Mouse (Mus musculus) adrenal gland, postnatal 36 days (tissue): ENCODE results near the gene Sall2. TPM values are rescaled to one million over a fixed set of nuclear protein-coding genes. Genes with fewer than 3 reads are reported as not detected.
"Not testable (repeated sequence)": the region's sequence is repeated elsewhere in the genome, so short reads cannot be mapped to it uniquely, and the experiment has no call there.

Source experiments
- DNase-seq, 2 experiments: peaks; one replicate each; pipeline ENCODE4 v3.0.0; 2021; ENCODE audit warnings: mixed read lengths in 1 of 2
- long read RNA-seq, 2 experiments: library from polyadenylated mRNA; stranded (forward); transcript quantifications; one replicate each; pipeline ENCODE4 v2.0.0; 2021; ENCODE audit warnings: borderline sequencing depth in 2 of 2
- total RNA-seq, 2 experiments: library from RNA; stranded (reverse); gene quantifications; 2 replicates each; pipeline ENCODE4 v1.2.3; 2021

Gene Sall2
- 1 to 10 TPM; 6.7 to 7.5 TPM for total RNA-seq
- long read RNA-seq, experiment 1, partial matches to known transcripts, result 0 of 4 reads
- long read RNA-seq, experiment 1, other reads (novel, unspliced or antisense), result 4 of 4 reads
- long read RNA-seq, experiment 2, partial matches to known transcripts, result 0 of 3 reads
- long read RNA-seq, experiment 2, other reads (novel, unspliced or antisense), result 3 of 3 reads

GRCm38 (mm10) chr14:52327910-52328812 lies at the start of gene Sall2:
TSS of gene Sall2 (minus strand) at chr14:52328762.
- no peak for DNase-seq

GRCm38 (mm10) chr14:52368741-52369140 lies 40.2 kb upstream of the Sall2 start:
- no peak for DNase-seq

- no peak for DNase-seq
Observed at GRCm38 (mm10) chr14:52356308-52356707, 27.7 kb upstream of the Sall2 start, which contains the start of gene Olfr1513. TSS of gene Olfr1513 (minus strand) at chr14:52356408.

GRCm38 (mm10) chr14:52339512-52339852 lies 10.9 kb upstream of the Sall2 start:
- DNase-seq, result no peak

GRCm38 (mm10) chr14:52338751-52339511 lies 10.4 kb upstream of the Sall2 start:
- peak; percentile 36 to 71 for DNase-seq

- DNase-seq, result no peak
Observed at GRCm38 (mm10) chr14:52332171-52332570, 3.6 kb upstream of the Sall2 start.

GRCm38 (mm10) chr14:52331069-52331750 lies 2.6 kb upstream of the Sall2 start:
- no peak for DNase-seq

GRCm38 (mm10) chr14:52327375-52327901 lies 1.1 kb downstream of the Sall2 start:
- DNase-seq, result no peak

GRCm38 (mm10) chr14:52325890-52326289 lies 2.7 kb downstream of the Sall2 start:
- DNase-seq, result no peak

- no peak for DNase-seq
Observed at GRCm38 (mm10) chr14:52319361-52319760, 9.2 kb downstream of the Sall2 start.

- peak; percentile 13 to 27 for DNase-seq
Observed at GRCm38 (mm10) chr14:52316441-52317225, 11.9 kb downstream of the Sall2 start.

GRCm38 (mm10) chr14:52315792-52316440 lies 12.6 kb downstream of the Sall2 start:
- peak; percentile 73 to 83 for DNase-seq

GRCm38 (mm10) chr14:52315283-52315780 lies 13.2 kb downstream of the Sall2 start:
- no peak for DNase-seq

- DNase-seq, result no peak
Observed at GRCm38 (mm10) chr14:52314808-52315150, 13.8 kb downstream of the Sall2 start.

GRCm38 (mm10) chr14:52313931-52314807 lies 14.4 kb downstream of the Sall2 start:
- DNase-seq, result no peak

- DNase-seq, result no peak
Observed at GRCm38 (mm10) chr14:52310906-52311305, 17.7 kb downstream of the Sall2 start.

- DNase-seq, result not testable (repeated sequence)
Observed at GRCm38 (mm10) chr14:52310343-52310742, 18.2 kb downstream of the Sall2 start.

- no peak for DNase-seq
Observed at GRCm38 (mm10) chr14:52306100-52306499, 22.5 kb downstream of the Sall2 start.

GRCm38 (mm10) chr14:52304644-52305271 lies 23.8 kb downstream of the Sall2 start, which contains the start of gene Mettl3:
TSS of gene Mettl3 (minus strand) at chr14:52305128.
- DNase-seq, result peak; percentile 92
